Mouse (Mus musculus) kidney, embryonic 15.5 days (tissue): ENCODE measurements around the gene Rhov. TPM values are rescaled to one million over a fixed set of nuclear protein-coding genes. Genes with fewer than 3 reads are reported as not detected.

ENCODE experiments used
- ATAC-seq: fragments of 200-750 bp; cut with Nextera tagmentation; replicated peaks from 2 replicates; pipeline ENCODE4 v1.8.0; 2017; ENCODE audit warnings: moderate TSS enrichment; ENCODE audit not compliant: low FRiP score
- H3K27ac ChIP-seq: fragments of 300-500 bp; sonication (generic); 2 replicates; pipeline ENCODE4 v1.5.1; 2015; ENCODE audit warnings: mild to moderate bottlenecking, inconsistent platforms
- H3K27me3 ChIP-seq: fragments of 300-500 bp; sonication (generic); 2 replicates; pipeline ENCODE4 v1.6.1; 2015; ENCODE audit warnings: inconsistent platforms
- H3K36me3 ChIP-seq: fragments of 300-500 bp; sonication (generic); 2 replicates; pipeline ENCODE4 v1.6.1; 2015; ENCODE audit warnings: inconsistent platforms
- H3K4me1 ChIP-seq: fragments of 300-500 bp; sonication (generic); 2 replicates; pipeline ENCODE4 v1.6.1; 2015; ENCODE audit warnings: inconsistent platforms
- H3K4me2 ChIP-seq: fragments of 300-500 bp; sonication (generic); 2 replicates; pipeline ENCODE4 v1.6.1; 2015; ENCODE audit warnings: moderate library complexity, mild to moderate bottlenecking, inconsistent platforms
- H3K4me3 ChIP-seq: fragments of 300-500 bp; sonication (generic); replicated peaks from 2 replicates; pipeline ENCODE4 v1.5.1; 2015; ENCODE audit warnings: mild to moderate bottlenecking, inconsistent platforms
- H3K9ac ChIP-seq: fragments of 300-500 bp; sonication (generic); 2 replicates; pipeline ENCODE4 v1.6.1; 2015; ENCODE audit warnings: mild to moderate bottlenecking, inconsistent platforms
- H3K9me3 ChIP-seq: fragments of 300-500 bp; sonication (generic); replicated peaks from 2 replicates; pipeline ENCODE4 v1.6.1; 2016; ENCODE audit warnings: inconsistent platforms
- WGBS: fragments of 180-500 bp; shearing (Covaris S2); methylation state at CpG from one replicate; pipeline ENCODE4 v1.1.7; 2015; ENCODE audit warnings: mixed read lengths; 5-methylcytosine and 5-hydroxymethylcytosine counted together
- polyA plus RNA-seq: library from polyadenylated mRNA; unstranded; fragments of >200 nt; fragmentation: Nextera tagmentation; extraction: Ambion mirVana; gene quantifications from 2 replicates; pipeline ENCODE4 v1.2.1, GENCODE M21; 2015

The Rhov gene
- polyA plus RNA-seq, 1 experiment from 2014 or later = 1.1 TPM

DNA sequence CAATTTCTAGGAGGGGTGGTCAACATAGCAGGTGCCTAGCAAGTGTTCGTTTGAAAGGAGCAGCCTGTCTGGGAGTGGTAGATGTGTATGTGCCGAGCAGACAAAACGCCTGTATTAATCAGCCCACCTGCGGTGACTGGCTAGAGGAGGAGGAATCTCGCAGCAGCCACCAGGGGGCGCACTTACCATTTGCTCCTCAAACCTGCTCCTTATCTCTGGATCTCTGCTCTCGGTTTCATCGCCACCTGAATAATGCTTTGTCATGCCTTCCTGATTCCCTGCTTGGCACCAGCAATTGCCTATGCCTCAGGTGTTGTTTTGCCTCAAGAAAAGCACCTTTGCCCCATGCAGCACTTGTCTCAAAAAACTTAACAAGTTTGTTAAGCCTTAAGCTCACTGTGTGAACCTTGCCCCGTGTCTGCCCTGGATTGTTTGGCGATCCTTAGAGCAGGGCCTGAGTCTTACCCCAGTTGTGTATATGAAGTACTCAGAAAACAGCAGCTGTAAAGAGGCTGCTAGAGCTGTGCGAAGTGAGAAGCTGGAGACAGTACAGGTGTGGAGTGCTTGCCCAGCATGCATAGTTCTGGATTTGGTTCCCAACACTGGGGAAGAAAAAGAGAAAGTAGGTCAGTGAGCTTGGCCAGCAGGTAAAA, 20.1 kb downstream of the Rhov start:
- WGBS = 15% methylated on average over 11 of the region's 11 CpGs
- Histone ChIP-seq H3K27me3 (peaks cover 27% of the 10 kb centered on the region), H3K4me2 (peak overlapping the region; percentile 38; the same call in 1 of the 2 replicates), H3K9me3 (no peaks in the 10 kb centered on the region), H3K9ac (no peak overlapping the region; the same call in 1 of the 2 replicates), H3K4me1 (peaks cover 4% of the 10 kb centered on the region; the same call in 1 of the 2 replicates), H3K27ac (peak overlapping the region; percentile 25; the same call in 1 of the 2 replicates), H3K36me3 (0 out of 2 replicates have a peak, but pooled peaks cover 5% of the 10 kb centered on the region), H3K4me3 (no peak overlapping the region)
- ATAC-seq = peak; percentile 69

DNA sequence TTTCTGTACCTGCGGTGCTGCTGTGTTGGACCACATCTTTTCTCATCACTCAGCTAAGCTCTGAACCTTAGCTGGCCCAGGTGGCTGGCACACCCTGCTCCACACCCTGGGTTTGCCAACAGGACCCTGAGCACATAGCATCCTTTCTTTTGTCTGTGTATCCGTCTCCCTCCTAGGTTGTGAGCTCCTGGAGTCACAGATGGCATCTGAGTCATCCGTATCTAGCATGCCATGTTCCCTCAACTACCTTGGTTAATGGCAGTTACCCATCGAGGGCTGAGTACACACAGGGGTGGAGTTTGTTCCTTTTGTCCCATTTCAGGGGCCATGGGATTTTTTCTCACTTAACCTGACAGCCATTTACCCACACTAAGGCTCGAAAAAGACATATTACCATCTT, 20.7 kb downstream of the Rhov start:
- WGBS = 68% methylated on average over 5 of the region's 5 CpGs
- Histone ChIP-seq H3K27ac (no peak overlapping the region), H3K9me3 (no peaks in the 10 kb centered on the region), H3K4me1 (peaks cover 4% of the 10 kb centered on the region; the same call in 1 of the 2 replicates), H3K27me3 (peaks cover 24% of the 10 kb centered on the region), H3K4me3 (no peak overlapping the region), H3K36me3 (0 out of 2 replicates have a peak, but pooled peaks cover 5% of the 10 kb centered on the region), H3K9ac (no peak overlapping the region), H3K4me2 (no peak overlapping the region)
- ATAC-seq = no peak

DNA sequence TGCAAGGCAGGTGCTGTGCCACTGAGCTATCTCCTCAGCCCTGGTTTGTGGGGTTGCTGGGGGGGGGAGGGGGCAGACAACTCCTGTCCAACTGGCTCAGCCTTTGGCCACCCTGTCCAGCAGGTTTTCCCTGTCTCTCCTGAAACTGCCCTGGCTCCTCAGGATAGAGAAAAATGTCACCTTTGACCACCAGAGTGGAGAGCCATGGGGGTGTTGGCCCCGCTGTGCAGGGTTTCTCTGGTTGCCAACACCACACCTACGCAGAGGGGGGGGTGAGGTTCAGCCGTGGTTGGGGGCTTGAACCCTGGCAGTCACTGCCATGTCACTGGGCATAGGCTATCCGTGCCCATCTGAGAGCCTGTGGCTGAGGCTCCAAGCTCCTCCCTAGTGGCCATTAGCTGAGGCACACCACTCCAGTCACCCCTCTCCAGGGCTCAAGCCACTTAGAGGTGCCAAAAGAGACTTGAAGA, 21.4 kb downstream of the Rhov start:
- H3K27me3 ChIP-seq = peaks cover 16% of the 10 kb centered on the region
- H3K27ac ChIP-seq = no peak overlapping the region
- H3K4me3 ChIP-seq = no peak overlapping the region
- H3K4me1 ChIP-seq = peaks cover 4% of the 10 kb centered on the region; the same call in 1 of the 2 replicates
- H3K4me2 ChIP-seq = no peak overlapping the region
- 66% methylated on average over 4 of the region's 4 CpGs for WGBS
- ATAC-seq = no peak
- 0 out of 2 replicates have a peak, but pooled peaks cover 5% of the 10 kb centered on the region for H3K36me3 ChIP-seq
- H3K9ac ChIP-seq = no peak overlapping the region
- H3K9me3 ChIP-seq = no peaks in the 10 kb centered on the region

DNA sequence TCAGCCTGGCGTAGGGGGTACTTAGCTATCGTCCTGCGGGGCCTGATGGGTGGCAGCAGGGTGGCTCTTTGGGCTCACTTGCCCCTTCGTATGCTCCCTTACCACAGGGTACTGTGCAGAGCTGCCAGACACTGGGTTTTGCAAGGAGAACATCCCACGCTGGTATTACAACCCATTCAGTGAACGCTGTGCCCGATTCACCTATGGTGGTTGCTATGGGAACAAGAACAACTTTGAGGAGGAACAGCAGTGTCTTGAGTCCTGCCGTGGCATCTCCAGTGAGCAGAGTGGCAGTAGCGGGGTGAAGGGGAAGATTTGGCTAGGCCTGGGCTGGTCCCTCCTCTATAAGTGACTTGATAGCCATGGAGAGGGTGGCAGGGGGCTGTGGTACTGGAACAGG, 23.2 kb downstream of the Rhov start:
- 83% methylated on average over 9 of the region's 9 CpGs for WGBS
- Histone ChIP-seq H3K27ac (no peak overlapping the region), H3K4me2 (no peak overlapping the region), H3K27me3 (peaks cover 3% of the 10 kb centered on the region; the same call in 1 of the 2 replicates), H3K9ac (no peak overlapping the region), H3K4me3 (no peak overlapping the region), H3K4me1 (peaks cover 4% of the 10 kb centered on the region; the same call in 1 of the 2 replicates), H3K9me3 (no peaks in the 10 kb centered on the region), H3K36me3 (0 out of 2 replicates have a peak, but pooled peaks cover 5% of the 10 kb centered on the region)
- ATAC-seq = no peak

DNA sequence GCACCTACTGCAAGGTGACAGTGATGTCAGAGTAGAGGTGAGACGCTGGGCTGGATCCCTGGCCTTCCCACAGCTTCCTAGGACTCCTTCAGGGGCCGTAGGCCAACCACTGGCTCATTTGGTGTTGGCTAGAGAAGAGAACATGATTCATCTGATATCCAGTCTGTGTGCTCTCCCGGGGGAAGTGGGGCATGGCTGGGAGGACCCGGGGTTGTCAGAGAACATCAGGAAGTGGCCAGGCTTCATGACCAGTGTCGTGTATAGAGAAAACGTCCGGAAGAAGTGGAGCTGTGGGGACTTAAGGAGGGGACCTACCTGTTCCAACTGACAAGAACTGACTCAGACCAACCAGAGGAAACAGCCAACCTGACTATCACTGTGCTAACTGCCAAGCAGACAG, 25.8 kb downstream of the Rhov start:
- ATAC-seq = no peak
- H3K9ac ChIP-seq = no peak overlapping the region
- peaks cover 4% of the 10 kb centered on the region; the same call in 1 of the 2 replicates for H3K4me1 ChIP-seq
- H3K36me3 ChIP-seq = 0 out of 2 replicates have a peak, but pooled peaks cover 5% of the 10 kb centered on the region
- H3K4me3 ChIP-seq = no peak overlapping the region
- WGBS = 77% methylated on average over 7 of the region's 7 CpGs
- H3K4me2 ChIP-seq = no peak overlapping the region
- H3K27me3 ChIP-seq = peaks cover 1% of the 10 kb centered on the region
- no peaks in the 10 kb centered on the region for H3K9me3 ChIP-seq
- no peak overlapping the region for H3K27ac ChIP-seq

DNA sequence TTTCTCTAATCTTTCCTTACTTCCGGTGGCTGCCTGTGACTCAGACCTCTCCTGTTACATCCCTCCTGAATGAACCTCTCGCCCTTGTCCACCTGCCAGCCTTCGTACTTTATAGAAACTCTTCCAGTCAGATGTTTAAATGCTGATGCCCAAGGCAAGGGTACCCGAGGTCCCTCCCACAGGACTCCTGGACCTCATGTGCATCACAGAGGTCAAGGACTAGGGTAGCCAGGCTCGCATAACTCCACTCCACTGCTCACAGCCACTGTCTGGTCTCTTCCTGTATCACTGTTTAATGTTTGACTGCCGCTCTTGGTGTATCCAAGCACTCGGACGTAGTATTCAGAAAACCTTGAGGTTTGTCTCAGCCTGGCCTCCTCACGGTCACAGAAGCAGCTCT, 28.5 kb downstream of the Rhov start:
- Histone ChIP-seq H3K36me3 (0 out of 2 replicates have a peak, but pooled peaks cover 5% of the 10 kb centered on the region), H3K27ac (no peak overlapping the region), H3K9me3 (no peaks in the 10 kb centered on the region), H3K4me3 (no peak overlapping the region), H3K4me1 (peaks cover 13% of the 10 kb centered on the region), H3K27me3 (peaks cover 26% of the 10 kb centered on the region), H3K4me2 (no peak overlapping the region), H3K9ac (no peak overlapping the region)
- WGBS = 70% methylated on average over 9 of the region's 9 CpGs
- ATAC-seq = peak; percentile 61; the same call in 1 of the 2 replicates

DNA sequence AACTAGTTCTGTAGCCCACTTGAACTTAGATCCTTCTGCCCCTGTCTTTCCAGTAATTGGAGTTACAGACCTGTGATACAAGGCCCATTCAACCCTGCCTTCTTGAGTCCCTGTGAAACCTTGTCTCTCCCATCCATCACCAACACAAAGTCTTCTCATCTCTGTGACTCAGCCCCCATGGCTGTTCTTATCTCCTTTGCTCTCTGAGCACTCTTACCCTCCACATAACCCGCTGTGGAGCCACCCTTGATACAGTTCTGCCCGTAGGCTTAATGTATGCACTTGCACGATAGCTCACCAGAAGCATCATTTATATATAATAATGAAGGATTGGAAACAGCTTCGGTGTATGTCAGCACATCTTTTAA, 30.3 kb downstream of the Rhov start:
- ATAC-seq = no peak
- peaks cover 26% of the 10 kb centered on the region for H3K4me1 ChIP-seq
- H3K4me3 ChIP-seq = no peak overlapping the region
- H3K4me2 ChIP-seq = no peak overlapping the region
- no peaks in the 10 kb centered on the region for H3K36me3 ChIP-seq
- no peaks in the 10 kb centered on the region for H3K9me3 ChIP-seq
- H3K27me3 ChIP-seq = peaks cover 44% of the 10 kb centered on the region
- WGBS = 89% methylated on average over 4 of the region's 4 CpGs
- no peak overlapping the region for H3K27ac ChIP-seq
- no peak overlapping the region for H3K9ac ChIP-seq

DNA sequence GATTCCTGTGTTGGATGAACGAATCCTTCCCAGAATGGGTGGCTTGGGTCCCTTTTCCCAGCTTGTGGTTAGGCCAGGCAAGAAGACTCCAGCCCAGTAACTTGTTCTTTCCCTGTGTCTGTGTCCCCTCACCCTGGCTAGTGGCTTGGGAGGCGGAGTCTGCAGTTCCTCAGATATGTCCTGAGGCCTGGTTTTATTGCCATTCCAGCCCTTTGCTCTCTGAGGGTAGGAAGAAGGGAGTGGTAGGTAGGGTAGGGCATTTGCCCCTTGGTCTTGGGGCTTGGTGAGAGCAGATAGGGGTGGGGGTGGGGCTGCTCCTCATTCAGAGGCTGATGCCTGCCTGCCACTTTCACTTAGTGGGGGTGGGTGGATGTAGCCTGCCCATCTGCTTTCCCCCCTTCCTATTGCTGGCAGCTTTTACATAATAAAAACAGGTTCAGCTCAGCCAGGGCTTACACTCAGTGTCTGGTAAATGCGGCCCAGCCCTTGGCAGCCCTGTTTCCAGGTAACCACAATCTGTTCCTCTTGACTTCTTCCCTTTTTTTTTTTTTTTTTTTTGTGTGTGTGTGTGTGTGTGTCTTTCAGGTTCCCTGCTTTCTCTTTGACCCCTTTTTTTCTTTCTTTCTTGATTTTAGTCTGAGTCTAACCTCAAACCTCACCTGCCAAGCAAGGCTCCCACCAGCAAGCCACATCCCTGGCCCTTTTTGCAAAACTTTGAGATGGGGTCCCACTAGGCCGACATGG, 30.8 kb downstream of the Rhov start:
- peaks cover 26% of the 10 kb centered on the region for H3K4me1 ChIP-seq
- no peak for ATAC-seq
- H3K4me3 ChIP-seq = no peak overlapping the region
- 52% methylated on average over 4 of the region's 4 CpGs for WGBS
- H3K9me3 ChIP-seq = no peaks in the 10 kb centered on the region
- H3K36me3 ChIP-seq = no peaks in the 10 kb centered on the region
- peak overlapping the region; percentile 93; the same call in 1 of the 2 replicates for H3K4me2 ChIP-seq
- H3K27ac ChIP-seq = no peak overlapping the region
- H3K27me3 ChIP-seq = peaks cover 49% of the 10 kb centered on the region
- H3K9ac ChIP-seq = no peak overlapping the region

DNA sequence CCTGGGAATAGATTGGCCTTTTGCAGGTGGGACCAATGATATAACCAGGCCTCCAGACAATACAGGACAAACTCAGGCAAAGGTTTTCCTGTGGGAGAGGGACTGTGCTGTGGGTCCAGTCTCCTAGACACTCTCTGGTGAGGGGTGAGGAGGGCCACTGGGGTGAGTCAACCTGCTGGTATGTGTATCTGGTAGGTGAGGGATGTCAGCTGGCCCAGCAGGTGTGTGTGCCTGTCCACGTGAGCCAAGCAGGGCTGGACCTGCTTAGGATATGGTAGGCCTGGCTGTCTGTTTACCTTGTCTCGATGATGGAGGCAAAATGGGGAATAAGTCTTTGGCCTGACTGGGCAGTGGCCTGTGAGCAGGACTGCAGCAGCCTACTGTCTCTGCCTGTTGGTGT, 32.4 kb downstream of the Rhov start:
- WGBS = 68% methylated on average over 2 of the region's 2 CpGs
- Histone ChIP-seq H3K4me2 (peak overlapping the region; percentile 93), H3K27me3 (peaks cover 50% of the 10 kb centered on the region), H3K9ac (0 out of 2 replicates have a peak overlapping the region, but pooled peaks have one; percentile 48), H3K4me3 (peak overlapping the region; percentile 63), H3K9me3 (no peaks in the 10 kb centered on the region), H3K27ac (no peak overlapping the region), H3K4me1 (peaks cover 26% of the 10 kb centered on the region), H3K36me3 (no peaks in the 10 kb centered on the region)
- ATAC-seq = no peak

DNA sequence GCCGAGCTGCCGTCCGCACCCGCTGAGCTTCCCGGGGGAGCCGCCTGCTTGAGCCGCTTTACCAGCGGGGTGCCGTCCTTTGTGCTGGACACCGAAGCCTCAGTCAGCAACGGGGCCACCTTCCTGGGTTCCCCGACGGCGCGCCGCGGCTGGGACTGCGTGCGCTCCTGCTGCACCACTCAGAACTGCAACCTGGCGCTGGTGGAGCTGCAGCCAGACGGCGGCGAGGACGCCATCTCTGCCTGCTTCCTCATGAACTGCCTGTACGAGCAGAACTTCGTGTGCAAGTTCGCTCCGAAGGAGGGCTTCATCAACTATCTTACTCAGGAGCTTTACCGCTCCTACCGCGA, 33.2 kb downstream of the Rhov start:
- H3K4me3 ChIP-seq = peak overlapping the region; percentile 63
- peaks cover 26% of the 10 kb centered on the region for H3K4me1 ChIP-seq
- H3K36me3 ChIP-seq = no peaks in the 10 kb centered on the region
- peaks cover 50% of the 10 kb centered on the region for H3K27me3 ChIP-seq
- peak overlapping the region; percentile 48 for H3K9ac ChIP-seq
- H3K9me3 ChIP-seq = no peaks in the 10 kb centered on the region
- WGBS = 2% methylated on average over 31 of the region's 31 CpGs
- peak overlapping the region; percentile 82 for H3K27ac ChIP-seq
- H3K4me2 ChIP-seq = peak overlapping the region; percentile 93
- peak; percentile 17; the same call in 1 of the 2 replicates for ATAC-seq

DNA sequence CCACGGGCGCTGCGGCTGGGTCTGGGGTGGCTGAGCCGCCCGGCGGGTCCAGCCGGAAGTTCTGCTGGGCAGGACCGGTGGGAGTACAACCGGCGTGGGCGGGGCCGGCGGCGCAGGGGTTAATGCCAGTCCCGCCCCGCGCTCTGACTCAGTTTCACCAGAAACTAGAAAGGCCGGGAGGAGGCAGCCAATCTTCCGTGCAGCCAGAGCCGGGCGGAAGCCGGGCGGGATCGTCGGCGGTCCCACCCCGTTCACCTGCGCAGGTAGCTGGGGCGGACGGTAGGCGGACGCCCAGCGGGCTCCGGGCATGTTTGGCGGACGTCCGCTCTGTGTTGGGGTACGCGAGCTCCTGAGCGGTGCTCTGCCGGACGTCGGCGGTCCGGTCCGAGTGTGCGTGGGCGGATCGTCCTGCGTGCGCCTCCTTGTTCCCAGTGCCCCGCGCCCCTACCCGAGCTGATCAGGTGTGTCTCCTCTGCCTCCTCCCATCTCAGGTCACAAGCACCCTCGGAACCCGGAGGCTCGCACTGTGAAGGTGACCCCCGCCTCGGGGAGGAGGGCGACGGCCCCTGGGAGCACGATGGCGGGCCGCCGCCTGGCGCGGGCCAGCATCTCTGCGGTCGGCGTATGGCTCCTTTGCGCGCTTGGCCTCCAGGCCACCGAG, 33.7 kb downstream of the Rhov start, which contains the start of gene Spint1:
Gene Spint1 (plus strand): TSS at position 153 of the 661 bp plus-strand sequence.
- Histone ChIP-seq H3K4me3 (peak within 1 kb of the TSS; percentile 63), H3K4me2 (peak within 1 kb of the TSS; percentile 93), H3K36me3 (no peaks in the 10 kb centered on the region), H3K9ac (peak within 1 kb of the TSS; percentile 48), H3K27ac (peak within 1 kb of the TSS; percentile 82), H3K4me1 (peaks cover 23% of the 10 kb centered on the region), H3K9me3 (no peaks in the 10 kb centered on the region), H3K27me3 (peaks cover 50% of the 10 kb centered on the region)
- peak; percentile 73 for ATAC-seq
- WGBS = under 1% methylated on average over 73 of the region's 73 CpGs
